Mouse (Mus musculus): ENCODE measurements around the gene Frrs1l. TPM values are rescaled to one million over a fixed set of nuclear protein-coding genes. Genes with fewer than 3 reads are reported as not detected.

The Frrs1l gene
- polyA plus RNA-seq, 1 experiment from 2014 or later: 0.91 TPM

- ATAC-seq (no peak), DNase-seq (ENCODE audit: low spot score) (no peak)
- no peak overlapping the region for H3K4me3 ChIP-seq (ENCODE audit: low read depth, low read length)
- TF ChIP-seq EP300 (IDR thresholded peaks at IDR 0.05) (no peak), CTCF (IDR thresholded peaks at IDR 0.05) (no peak)
- no peak overlapping the region for H3K9ac ChIP-seq (replicated peaks; ENCODE audit: low read depth)
- no peak overlapping the region for H3K27ac ChIP-seq (ENCODE audit: low read length)
- no peaks in the 10 kb centered on the region for H3K27me3 ChIP-seq (replicated peaks; ENCODE audit: insufficient read depth, low read length)
- H3K9me3 ChIP-seq (ENCODE audit: low read length): no peaks in the 10 kb centered on the region
- peaks cover 13% of the 10 kb centered on the region for H3K4me1 ChIP-seq (ENCODE audit: insufficient read depth, low read depth, low read length)
- H3K36me3 ChIP-seq (ENCODE audit: insufficient read depth, low read length): no peaks in the 10 kb centered on the region; the same call in 1 of the 2 replicates
- no peak overlapping the region for H3K4me2 ChIP-seq (replicated peaks; ENCODE audit: low read depth, low read length)
- 73% methylated on average over 7 of the region's 7 CpGs for WGBS
Measured at GRCm38 (mm10) chr4:56932096-56932495, 58.1 kb downstream of the Frrs1l start.

- Histone ChIP-seq H3K4me2 (replicated peaks; ENCODE audit: low read depth, low read length) (no peak overlapping the region), H3K27me3 (replicated peaks; ENCODE audit: insufficient read depth, low read length) (no peaks in the 10 kb centered on the region), H3K9me3 (ENCODE audit: low read length) (no peaks in the 10 kb centered on the region), H3K4me3 (ENCODE audit: low read depth, low read length) (no peak overlapping the region), H3K9ac (replicated peaks; ENCODE audit: low read depth) (no peak overlapping the region), H3K27ac (ENCODE audit: low read length) (no peak overlapping the region), H3K4me1 (ENCODE audit: insufficient read depth, low read depth, low read length) (peaks cover 4% of the 10 kb centered on the region; the same call in 1 of the 2 replicates), H3K36me3 (ENCODE audit: insufficient read depth, low read length) (peaks cover 7% of the 10 kb centered on the region; the same call in 1 of the 2 replicates)
- TF ChIP-seq CTCF (IDR thresholded peaks at IDR 0.05) (no peak), EP300 (IDR thresholded peaks at IDR 0.05) (no peak)
- DNase-seq (ENCODE audit: low spot score) (no peak), ATAC-seq (no peak)
- WGBS: 56% methylated on average over 4 of the region's 4 CpGs
Measured at GRCm38 (mm10) chr4:56930312-56930711, 59.9 kb downstream of the Frrs1l start.

- no peak overlapping the region for H3K4me3 ChIP-seq (ENCODE audit: low read depth, low read length)
- peaks cover 18% of the 10 kb centered on the region; the same call in 1 of the 2 replicates for H3K36me3 ChIP-seq (ENCODE audit: insufficient read depth, low read length)
- TF ChIP-seq EP300 (IDR thresholded peaks at IDR 0.05) (no peak), CTCF (IDR thresholded peaks at IDR 0.05) (no peak)
- no peaks in the 10 kb centered on the region for H3K9me3 ChIP-seq (ENCODE audit: low read length)
- no peaks in the 10 kb centered on the region for H3K27me3 ChIP-seq (replicated peaks; ENCODE audit: insufficient read depth, low read length)
- H3K27ac ChIP-seq (ENCODE audit: low read length): no peak overlapping the region
- no peak for ATAC-seq
- no peak for DNase-seq (ENCODE audit: low spot score)
- no peak overlapping the region for H3K9ac ChIP-seq (replicated peaks; ENCODE audit: low read depth)
- 79% methylated on average over 4 of the region's 4 CpGs for WGBS
- peaks cover 4% of the 10 kb centered on the region; the same call in 1 of the 2 replicates for H3K4me1 ChIP-seq (ENCODE audit: insufficient read depth, low read depth, low read length)
- H3K4me2 ChIP-seq (replicated peaks; ENCODE audit: low read depth, low read length): no peak overlapping the region
Measured at GRCm38 (mm10) chr4:56926971-56927370, 63.2 kb downstream of the Frrs1l start.

GRCm38 (mm10) chr4:56922229-56922628 lies 68.0 kb downstream of the Frrs1l start:
- Histone ChIP-seq H3K4me3 (ENCODE audit: low read depth, low read length) (no peak overlapping the region), H3K36me3 (ENCODE audit: insufficient read depth, low read length) (peaks cover 18% of the 10 kb centered on the region; the same call in 1 of the 2 replicates), H3K4me2 (replicated peaks; ENCODE audit: low read depth, low read length) (no peak overlapping the region), H3K27me3 (replicated peaks; ENCODE audit: insufficient read depth, low read length) (no peaks in the 10 kb centered on the region), H3K27ac (ENCODE audit: low read length) (no peak overlapping the region), H3K4me1 (ENCODE audit: insufficient read depth, low read depth, low read length) (no peaks in the 10 kb centered on the region), H3K9me3 (ENCODE audit: low read length) (no peaks in the 10 kb centered on the region), H3K9ac (replicated peaks; ENCODE audit: low read depth) (no peak overlapping the region)
- no peak for TF ChIP-seq CTCF (IDR thresholded peaks at IDR 0.05)
- no peak for TF ChIP-seq EP300 (IDR thresholded peaks at IDR 0.05)
- no peak for DNase-seq (ENCODE audit: low spot score)
- ATAC-seq: no peak
- 92% methylated on average over 11 of the region's 11 CpGs for WGBS

GRCm38 (mm10) chr4:56915732-56916325 lies 74.4 kb downstream of the Frrs1l start:
- DNase-seq (ENCODE audit: low spot score) (no peak), ATAC-seq (no peak)
- no peak overlapping the region for H3K27ac ChIP-seq (ENCODE audit: low read length)
- peaks cover 14% of the 10 kb centered on the region for H3K36me3 ChIP-seq (ENCODE audit: insufficient read depth, low read length)
- H3K9me3 ChIP-seq (ENCODE audit: low read length): no peaks in the 10 kb centered on the region
- no peaks in the 10 kb centered on the region for H3K27me3 ChIP-seq (replicated peaks; ENCODE audit: insufficient read depth, low read length)
- H3K4me3 ChIP-seq (ENCODE audit: low read depth, low read length): no peak overlapping the region
- WGBS: 81% methylated on average over 15 of the region's 15 CpGs
- no peaks in the 10 kb centered on the region for H3K4me1 ChIP-seq (ENCODE audit: insufficient read depth, low read depth, low read length)
- H3K4me2 ChIP-seq (replicated peaks; ENCODE audit: low read depth, low read length): no peak overlapping the region
- no peak for TF ChIP-seq EP300 (IDR thresholded peaks at IDR 0.05)
- no peak for TF ChIP-seq CTCF (IDR thresholded peaks at IDR 0.05)
- H3K9ac ChIP-seq (replicated peaks; ENCODE audit: low read depth): no peak overlapping the region

GRCm38 (mm10) chr4:56914761-56915160 lies 75.4 kb downstream of the Frrs1l start:
- Histone ChIP-seq H3K4me1 (ENCODE audit: insufficient read depth, low read depth, low read length) (no peaks in the 10 kb centered on the region), H3K4me3 (ENCODE audit: low read depth, low read length) (no peak overlapping the region), H3K36me3 (ENCODE audit: insufficient read depth, low read length) (peaks cover 25% of the 10 kb centered on the region), H3K27ac (ENCODE audit: low read length) (no peak overlapping the region), H3K27me3 (replicated peaks; ENCODE audit: insufficient read depth, low read length) (no peaks in the 10 kb centered on the region), H3K9me3 (ENCODE audit: low read length) (no peaks in the 10 kb centered on the region), H3K9ac (replicated peaks; ENCODE audit: low read depth) (no peak overlapping the region), H3K4me2 (replicated peaks; ENCODE audit: low read depth, low read length) (no peak overlapping the region)
- WGBS: 97% methylated on average over 1 of the region's 1 CpGs
- ATAC-seq (no peak), DNase-seq (ENCODE audit: low spot score) (peak; percentile 36)
- TF ChIP-seq CTCF (IDR thresholded peaks at IDR 0.05): no peak
- TF ChIP-seq EP300 (IDR thresholded peaks at IDR 0.05): no peak
